Mouse (Mus musculus) stomach, embryonic 14.5 days (tissue): ENCODE results near the gene Mad2l1. TPM values are rescaled to one million over a fixed set of nuclear protein-coding genes. Genes with fewer than 3 reads are reported as not detected.

ENCODE experiments used
- ATAC-seq: fragments of 200-750 bp; cut with Nextera tagmentation; 2 replicates; pipeline ENCODE4 v1.8.0; 2017; ENCODE audit warnings: low read depth, moderate TSS enrichment; ENCODE audit not compliant: insufficient number of reproducible peaks, insufficient read depth, low FRiP score
- H3K27ac ChIP-seq: fragments of 300-500 bp; sonication (generic); 2 replicates; pipeline ENCODE4 v1.5.1; 2014; ENCODE audit warnings: mild to moderate bottlenecking, low read length, moderate library complexity, mixed read lengths
- H3K27me3 ChIP-seq: fragments of 300-500 bp; sonication (generic); 2 replicates; pipeline ENCODE4 v1.6.1; 2014; ENCODE audit warnings: low read length, control low read depth, mixed read lengths; ENCODE audit not compliant: control insufficient read depth, insufficient read depth
- H3K36me3 ChIP-seq: fragments of 300-500 bp; sonication (generic); 2 replicates; pipeline ENCODE4 v1.6.1; 2014; ENCODE audit warnings: mild to moderate bottlenecking, control low read depth, low read length, moderate library complexity, mixed read lengths; ENCODE audit not compliant: control insufficient read depth, insufficient read depth
- H3K4me1 ChIP-seq: fragments of 300-500 bp; sonication (generic); 2 replicates; pipeline ENCODE4 v1.6.1; 2014; ENCODE audit warnings: low read length, control low read depth, mixed read lengths; ENCODE audit not compliant: control insufficient read depth, insufficient read depth
- H3K4me2 ChIP-seq: fragments of 300-500 bp; sonication (generic); replicated peaks from 2 replicates; pipeline ENCODE4 v1.6.1; 2014; ENCODE audit warnings: low read depth, low read length, control low read depth
- H3K4me3 ChIP-seq: fragments of 300-500 bp; sonication (generic); 2 replicates; pipeline ENCODE4 v1.5.1; 2014; ENCODE audit warnings: low read depth, low read length, control low read depth
- H3K9ac ChIP-seq: fragments of 300-500 bp; sonication (generic); replicated peaks from 2 replicates; pipeline ENCODE4 v1.6.1; 2014; ENCODE audit warnings: low read depth, mild to moderate bottlenecking, control low read depth, low read length, moderate library complexity, mixed read lengths
- H3K9me3 ChIP-seq: fragments of 300-500 bp; sonication (generic); 2 replicates; pipeline ENCODE4 v1.6.1; 2016; ENCODE audit warnings: low read depth, low read length, control low read depth; ENCODE audit not compliant: control insufficient read depth
- whole genome bisulfite sequencing: fragments of 180-500 bp; shearing (Covaris S2); extraction: QIAGEN DNeasy Blood & Tissue Kit; methylation state at CpG from one replicate; pipeline ENCODE4 v1.1.7; 2014; 5-methylcytosine and 5-hydroxymethylcytosine counted together
- polyA plus RNA-seq: library from polyadenylated mRNA; unstranded; fragments of >200 nt; fragmentation: Nextera tagmentation; extraction: Ambion mirVana; gene quantifications from 2 replicates; pipeline ENCODE4 v1.2.1, GENCODE M21; 2014

The Mad2l1 gene
- polyA plus RNA-seq = 107 and 108 TPM in 2 replicates

DNA sequence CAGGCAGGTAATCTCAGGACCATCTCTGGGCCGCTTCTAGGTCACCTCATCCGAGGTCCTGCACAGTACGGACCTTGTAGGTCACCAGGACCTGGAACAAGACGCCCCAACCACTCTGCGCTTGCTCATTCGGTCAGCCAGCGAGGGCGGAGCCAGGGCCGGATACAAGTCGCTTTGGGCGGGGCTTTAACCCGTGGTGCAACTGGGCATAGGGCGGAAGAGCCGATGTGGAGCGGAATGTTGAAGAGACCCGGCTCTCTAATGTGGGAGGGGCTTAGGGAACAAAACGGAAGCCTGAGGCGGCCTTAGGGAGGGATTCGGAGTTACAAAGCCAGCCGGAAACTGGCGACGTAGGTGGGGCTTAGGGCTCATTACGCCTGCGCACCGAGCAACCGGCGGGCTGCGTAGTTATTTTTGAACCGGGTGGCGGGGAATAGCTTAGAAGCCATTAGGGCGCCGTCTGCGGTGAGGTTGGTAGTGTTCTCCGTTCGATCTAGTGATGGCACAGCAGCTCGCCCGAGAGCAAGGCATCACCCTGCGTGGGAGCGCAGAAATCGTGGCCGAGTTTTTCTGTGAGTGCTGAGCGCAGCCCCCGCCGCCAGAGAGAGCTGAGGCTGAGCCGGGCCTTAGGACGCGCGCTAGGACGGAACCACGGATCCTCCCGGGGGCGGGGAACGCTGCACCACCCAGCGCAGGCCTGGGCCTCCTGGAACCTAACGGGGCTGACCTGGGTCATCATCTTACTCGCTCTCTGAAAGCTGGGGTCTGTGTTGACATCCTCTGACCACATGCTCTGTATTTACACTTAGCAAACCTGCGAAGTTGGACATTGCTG, at the start of gene Mad2l1:
TSS of gene Mad2l1 (plus strand) at position 363 of the 835 bp plus-strand sequence.
- Histone ChIP-seq H3K27ac (peak within 1 kb of the TSS; percentile 52), H3K27me3 (no peaks in the 10 kb centered on the region), H3K36me3 (peaks cover 11% of the 10 kb centered on the region), H3K4me3 (peak within 1 kb of the TSS; percentile 48), H3K4me1 (0 out of 2 replicates have a peak, but pooled peaks cover 3% of the 10 kb centered on the region), H3K9ac (peak within 1 kb of the TSS; percentile 26), H3K9me3 (no peaks in the 10 kb centered on the region), H3K4me2 (peak within 1 kb of the TSS; percentile 65)
- ATAC-seq = peak; percentile 99
- under 1% methylated on average over 57 of the region's 57 CpGs for WGBS

DNA sequence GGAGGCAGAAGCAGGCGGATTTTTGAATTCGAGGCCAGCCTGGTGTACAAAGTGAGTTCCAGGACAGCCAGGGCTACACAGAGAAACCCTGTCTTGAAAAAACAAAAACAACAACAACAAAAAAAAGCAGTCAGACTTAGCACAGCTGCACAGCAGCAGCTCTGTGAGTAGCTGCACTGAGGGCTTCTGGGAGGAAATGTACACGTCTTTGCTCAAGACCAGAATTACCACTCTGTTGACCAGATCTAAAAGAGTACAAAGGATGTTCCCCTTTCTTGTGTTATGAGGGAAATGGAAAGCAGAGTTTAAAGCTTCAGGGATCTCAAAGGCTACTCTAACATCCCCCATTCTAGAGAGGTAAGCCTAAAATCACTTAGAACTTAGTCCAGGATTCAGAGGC, 41.5 kb upstream of the Mad2l1 start:
- Histone ChIP-seq H3K27me3 (no peaks in the 10 kb centered on the region), H3K9ac (no peak overlapping the region), H3K4me2 (no peak overlapping the region), H3K9me3 (no peaks in the 10 kb centered on the region), H3K27ac (no peak overlapping the region), H3K4me1 (no peaks in the 10 kb centered on the region), H3K4me3 (no peak overlapping the region), H3K36me3 (no peaks in the 10 kb centered on the region)
- no peak for ATAC-seq
- 85% methylated on average over 3 of the region's 3 CpGs for WGBS

DNA sequence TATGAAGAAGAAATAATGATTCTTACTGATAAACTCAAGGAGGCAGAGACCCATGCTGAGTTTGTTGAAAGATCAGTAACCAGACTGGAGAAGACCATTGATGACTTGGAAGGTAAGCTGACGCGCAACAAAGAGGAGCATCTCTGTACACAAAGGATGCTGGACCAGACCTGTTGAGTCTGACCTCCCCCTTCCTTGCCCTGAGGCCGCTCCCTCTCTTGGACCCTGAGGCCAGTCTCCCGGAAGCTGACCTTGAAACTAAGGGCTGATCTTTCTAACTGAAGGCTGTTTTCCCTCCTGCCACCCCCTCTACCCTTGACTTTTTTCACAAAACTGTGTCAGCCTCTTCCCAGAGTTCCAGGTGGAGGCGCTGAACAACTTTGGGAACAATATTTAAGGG, 18.8 kb upstream of the Mad2l1 start:
- Histone ChIP-seq H3K36me3 (no peaks in the 10 kb centered on the region), H3K27me3 (no peaks in the 10 kb centered on the region), H3K27ac (no peak overlapping the region), H3K4me1 (no peaks in the 10 kb centered on the region), H3K4me3 (no peak overlapping the region), H3K4me2 (no peak overlapping the region), H3K9ac (no peak overlapping the region), H3K9me3 (no peaks in the 10 kb centered on the region)
- WGBS = 90% methylated on average over 5 of the region's 5 CpGs
- no peak for ATAC-seq

DNA sequence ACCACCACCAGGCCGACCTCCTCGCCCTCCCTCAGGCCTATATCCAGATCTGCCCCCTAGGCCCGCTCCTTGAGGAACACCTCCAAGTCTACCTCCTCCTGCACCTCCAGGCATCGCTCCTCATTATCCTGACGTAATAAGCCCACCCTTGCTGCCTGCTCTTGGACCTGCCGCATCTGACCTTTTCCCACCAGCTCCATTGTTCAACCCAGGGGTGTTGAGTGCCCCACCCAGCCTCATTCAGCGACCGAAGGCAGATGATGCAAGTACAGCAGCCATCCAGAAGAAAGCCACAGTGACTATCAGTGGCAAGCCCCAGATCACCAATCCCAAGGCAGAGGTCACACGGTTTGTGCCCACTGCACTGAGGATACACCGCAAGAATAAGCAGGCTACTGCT, 6.8 kb upstream of the Mad2l1 start:
- Histone ChIP-seq H3K4me1 (no peaks in the 10 kb centered on the region), H3K4me3 (no peak overlapping the region), H3K27ac (no peak overlapping the region), H3K36me3 (no peaks in the 10 kb centered on the region), H3K4me2 (no peak overlapping the region), H3K9me3 (no peaks in the 10 kb centered on the region), H3K27me3 (no peaks in the 10 kb centered on the region), H3K9ac (no peak overlapping the region)
- no peak for ATAC-seq
- 83% methylated on average over 10 of the region's 10 CpGs for WGBS

DNA sequence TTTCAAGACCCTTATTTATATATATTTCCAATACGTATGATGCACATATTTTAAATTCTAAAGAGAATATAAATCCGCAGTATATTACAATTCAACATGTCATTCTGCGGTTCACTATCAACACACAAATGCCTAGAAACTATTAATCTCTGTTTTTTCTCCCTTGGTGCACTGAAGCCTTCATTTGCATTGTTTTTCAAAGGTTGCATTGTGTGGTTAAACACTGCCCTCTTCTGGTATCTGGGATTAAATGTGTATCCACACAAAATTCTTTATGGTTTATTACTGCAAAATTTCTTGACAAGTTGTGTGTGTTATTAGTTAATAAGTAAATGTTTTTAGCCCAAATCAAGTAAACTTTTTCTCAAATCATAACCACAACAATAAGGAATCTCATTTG, 1.9 kb upstream of the Mad2l1 start:
- Histone ChIP-seq H3K27ac (no peak overlapping the region), H3K9ac (no peak overlapping the region), H3K27me3 (no peaks in the 10 kb centered on the region), H3K4me3 (no peak overlapping the region), H3K36me3 (no peaks in the 10 kb centered on the region), H3K4me1 (0 out of 2 replicates have a peak, but pooled peaks cover 3% of the 10 kb centered on the region), H3K4me2 (no peak overlapping the region), H3K9me3 (no peaks in the 10 kb centered on the region)
- WGBS = 24% methylated on average over 3 of the region's 3 CpGs
- no peak for ATAC-seq

DNA sequence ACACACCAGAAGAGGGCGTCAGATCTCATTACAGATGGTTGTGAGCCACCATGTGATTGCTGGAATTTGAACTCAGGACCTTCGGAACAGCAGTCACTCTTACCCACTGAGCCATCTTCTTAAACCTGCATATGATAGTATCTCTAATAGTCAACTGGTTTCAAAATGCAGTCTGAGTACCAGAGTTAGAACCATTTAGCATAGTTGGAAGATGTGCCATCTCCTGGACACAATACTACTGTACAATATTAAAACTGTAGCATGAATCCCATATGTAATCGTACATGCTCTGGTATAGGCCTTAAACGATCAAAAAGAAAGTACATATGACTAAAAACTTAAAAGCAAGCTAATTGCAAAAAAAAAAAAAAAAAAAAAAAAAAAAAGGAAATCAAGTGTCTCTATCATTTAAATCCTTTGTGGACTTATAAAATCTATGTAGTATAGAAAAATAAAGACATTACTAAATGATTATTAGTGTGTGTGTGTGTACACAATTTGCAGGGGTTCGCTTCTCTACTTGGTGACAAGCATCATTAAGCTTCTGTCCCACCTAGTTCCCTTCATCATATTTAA, 736 bp upstream of the Mad2l1 start:
- peak overlapping the region; percentile 49 for H3K4me2 ChIP-seq
- H3K9ac ChIP-seq = no peak overlapping the region; the same call in 1 of the 2 replicates
- 78% methylated on average over 5 of the region's 5 CpGs for WGBS
- no peaks in the 10 kb centered on the region for H3K27me3 ChIP-seq
- 0 out of 2 replicates have a peak, but pooled peaks cover 3% of the 10 kb centered on the region for H3K4me1 ChIP-seq
- H3K4me3 ChIP-seq = peak overlapping the region; percentile 48
- H3K27ac ChIP-seq = peak overlapping the region; percentile 52; the same call in 1 of the 2 replicates
- H3K9me3 ChIP-seq = no peaks in the 10 kb centered on the region
- no peak for ATAC-seq
- H3K36me3 ChIP-seq = peaks cover 3% of the 10 kb centered on the region

DNA sequence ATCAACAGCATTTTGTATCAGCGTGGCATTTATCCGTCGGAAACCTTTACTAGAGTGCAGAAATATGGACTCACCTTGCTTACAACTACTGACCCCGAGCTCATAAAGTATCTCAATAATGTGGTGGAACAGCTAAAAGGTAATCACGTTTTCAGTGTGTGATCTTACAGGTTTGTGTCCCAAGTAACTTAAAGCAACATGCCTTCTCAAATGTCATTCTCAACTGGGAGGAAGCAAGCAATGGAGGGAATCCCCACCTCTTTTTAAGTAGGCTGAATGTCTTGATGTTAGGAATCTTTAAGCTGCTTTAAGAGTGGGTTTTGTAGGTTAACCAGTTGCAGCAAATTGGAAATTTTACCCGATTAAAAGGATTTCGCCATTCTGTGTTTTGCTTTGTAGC, 776 bp downstream of the Mad2l1 start:
- WGBS = 12% methylated on average over 7 of the region's 7 CpGs
- H3K27ac ChIP-seq = no peak overlapping the region
- no peaks in the 10 kb centered on the region for H3K27me3 ChIP-seq
- peaks cover 14% of the 10 kb centered on the region for H3K36me3 ChIP-seq
- no peaks in the 10 kb centered on the region for H3K9me3 ChIP-seq
- ATAC-seq = no peak
- H3K9ac ChIP-seq = peak overlapping the region; percentile 26
- 0 out of 2 replicates have a peak, but pooled peaks cover 3% of the 10 kb centered on the region for H3K4me1 ChIP-seq
- peak overlapping the region; percentile 48 for H3K4me3 ChIP-seq
- H3K4me2 ChIP-seq = peak overlapping the region; percentile 65

DNA sequence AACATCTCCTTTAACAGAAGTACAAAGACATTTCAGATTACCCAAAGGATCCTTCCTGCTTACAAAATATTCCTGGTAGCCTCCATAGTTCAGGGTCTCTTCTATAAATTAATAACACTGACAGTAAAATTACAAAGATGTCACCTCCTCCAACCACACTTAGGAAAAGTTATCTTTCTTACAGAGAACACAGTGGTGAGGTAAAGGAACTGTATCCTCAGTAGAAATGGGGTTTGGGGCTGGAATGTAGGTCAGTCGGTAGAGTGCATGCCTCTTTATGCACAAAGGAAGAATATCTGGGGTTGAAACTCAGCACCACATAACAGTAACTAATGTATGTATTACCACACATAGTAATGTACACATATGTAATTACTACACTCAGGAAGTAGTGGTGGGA, 24.8 kb downstream of the Mad2l1 start, which contains the start of gene Vmn1r32:
TSS of gene Vmn1r32 (minus strand) at position 101 of the 400 bp plus-strand sequence.
- H3K9me3 ChIP-seq = no peaks in the 10 kb centered on the region
- no peak within 1 kb of the TSS for H3K27ac ChIP-seq
- H3K36me3 ChIP-seq = no peaks in the 10 kb centered on the region
- no peak within 1 kb of the TSS for H3K9ac ChIP-seq
- H3K4me3 ChIP-seq = no peak within 1 kb of the TSS
- ATAC-seq = no peak
- no peaks in the 10 kb centered on the region for H3K4me1 ChIP-seq
- no peaks in the 10 kb centered on the region for H3K27me3 ChIP-seq
- WGBS = 71% methylated on average over 1 of the region's 1 CpGs
- no peak within 1 kb of the TSS for H3K4me2 ChIP-seq
